Mouse (Mus musculus): ENCODE measurements around the gene Atp1a2. TPM values are rescaled to one million over a fixed set of nuclear protein-coding genes. Genes with fewer than 3 reads are reported as not detected.

Gene Atp1a2
- polyA plus RNA-seq (2014; fragmentation: Illumina TruSeq; extraction: RNeasy Lipid Tissue Mini Kit (QIAGEN cat#74804); ENCODE audit: low read depth, low replicate concordance), result 29.0 TPM

GRCm38 (mm10) chr1:172297611-172298537, at the start of gene Atp1a2:
Gene Atp1a2 (minus strand): TSS chr1:172298064.

GRCm38 (mm10) chr1:172340729-172341321, 43.0 kb upstream of the Atp1a2 start, which contains the start of gene Kcnj10:
Gene Kcnj10 (plus strand): TSS chr1:172341210.

GRCm38 (mm10) chr1:172329131-172329530, 31.3 kb upstream of the Atp1a2 start, which contains the start of gene Kcnj9:
Gene Kcnj9 (minus strand): TSS chr1:172329318.

GRCm38 (mm10) chr1:172261477-172262078, 36.3 kb downstream of the Atp1a2 start, which contains the start of gene Igsf8:
Gene Igsf8 (plus strand): TSS chr1:172261641.

GRCm38 (mm10) chr1:172258314-172258713, 39.5 kb downstream of the Atp1a2 start, which contains the start of gene Atp1a4:
Gene Atp1a4 (minus strand): TSS chr1:172258414.

Other genes starting within 250 kb of the Atp1a2 start
- not detected for gene Nhlh1, start 240.5 kb downstream of the Atp1a2 start, polyA plus RNA-seq (2014; fragmentation: Illumina TruSeq; extraction: RNeasy Lipid Tissue Mini Kit (QIAGEN cat#74804); ENCODE audit: low read depth, low replicate concordance)
- gene Copa, start 215.5 kb downstream of the Atp1a2 start, polyA plus RNA-seq (2014; fragmentation: Illumina TruSeq; extraction: RNeasy Lipid Tissue Mini Kit (QIAGEN cat#74804); ENCODE audit: low read depth, low replicate concordance), result 167 TPM
- 28.8 TPM for gene Ncstn, start 215.3 kb downstream of the Atp1a2 start, polyA plus RNA-seq (2014; fragmentation: Illumina TruSeq; extraction: RNeasy Lipid Tissue Mini Kit (QIAGEN cat#74804); ENCODE audit: low read depth, low replicate concordance)
- gene Pex19, start 171.3 kb downstream of the Atp1a2 start, polyA plus RNA-seq (2014; fragmentation: Illumina TruSeq; extraction: RNeasy Lipid Tissue Mini Kit (QIAGEN cat#74804); ENCODE audit: low read depth, low replicate concordance), result 83.5 TPM
- gene Dcaf8, start 150.0 kb downstream of the Atp1a2 start, polyA plus RNA-seq (2014; fragmentation: Illumina TruSeq; extraction: RNeasy Lipid Tissue Mini Kit (QIAGEN cat#74804); ENCODE audit: low read depth, low replicate concordance), result 119 TPM
- gene Pea15a, start 91.3 kb downstream of the Atp1a2 start, polyA plus RNA-seq (2014; fragmentation: Illumina TruSeq; extraction: RNeasy Lipid Tissue Mini Kit (QIAGEN cat#74804); ENCODE audit: low read depth, low replicate concordance), result 64.1 TPM
- gene Casq1, start 78.2 kb downstream of the Atp1a2 start, polyA plus RNA-seq (2014; fragmentation: Illumina TruSeq; extraction: RNeasy Lipid Tissue Mini Kit (QIAGEN cat#74804); ENCODE audit: low read depth, low replicate concordance), result 7.2 TPM
- 2.6 TPM for gene Atp1a4, start 39.6 kb downstream of the Atp1a2 start, polyA plus RNA-seq (2014; fragmentation: Illumina TruSeq; extraction: RNeasy Lipid Tissue Mini Kit (QIAGEN cat#74804); ENCODE audit: low read depth, low replicate concordance)
- 1.0 TPM for gene Igsf8, start 36.4 kb downstream of the Atp1a2 start, polyA plus RNA-seq (2014; fragmentation: Illumina TruSeq; extraction: RNeasy Lipid Tissue Mini Kit (QIAGEN cat#74804); ENCODE audit: low read depth, low replicate concordance)
- not detected for gene Kcnj9, start 31.3 kb upstream of the Atp1a2 start, polyA plus RNA-seq (2014; fragmentation: Illumina TruSeq; extraction: RNeasy Lipid Tissue Mini Kit (QIAGEN cat#74804); ENCODE audit: low read depth, low replicate concordance)
- gene Kcnj10, start 43.1 kb upstream of the Atp1a2 start, polyA plus RNA-seq (2014; fragmentation: Illumina TruSeq; extraction: RNeasy Lipid Tissue Mini Kit (QIAGEN cat#74804); ENCODE audit: low read depth, low replicate concordance), result 2.2 TPM
- 19.5 TPM for gene Pigm, start 78.5 kb upstream of the Atp1a2 start, polyA plus RNA-seq (2014; fragmentation: Illumina TruSeq; extraction: RNeasy Lipid Tissue Mini Kit (QIAGEN cat#74804); ENCODE audit: low read depth, low replicate concordance)
- 3.6 TPM for gene Slamf9, start 177.3 kb upstream of the Atp1a2 start, polyA plus RNA-seq (2014; fragmentation: Illumina TruSeq; extraction: RNeasy Lipid Tissue Mini Kit (QIAGEN cat#74804); ENCODE audit: low read depth, low replicate concordance)
- gene Igsf9, start 183.7 kb upstream of the Atp1a2 start, polyA plus RNA-seq (2014; fragmentation: Illumina TruSeq; extraction: RNeasy Lipid Tissue Mini Kit (QIAGEN cat#74804); ENCODE audit: low read depth, low replicate concordance), result not detected
- 30.3 TPM for gene Tagln2, start 202.0 kb upstream of the Atp1a2 start, polyA plus RNA-seq (2014; fragmentation: Illumina TruSeq; extraction: RNeasy Lipid Tissue Mini Kit (QIAGEN cat#74804); ENCODE audit: low read depth, low replicate concordance)
- not detected for gene Cfap45, start 222.7 kb upstream of the Atp1a2 start, polyA plus RNA-seq (2014; fragmentation: Illumina TruSeq; extraction: RNeasy Lipid Tissue Mini Kit (QIAGEN cat#74804); ENCODE audit: low read depth, low replicate concordance)

All from adrenal gland, adult 10 weeks (tissue).